Mouse (Mus musculus) heart, postnatal 36 days (tissue): ENCODE results near the gene Gm20850. TPM values are rescaled to one million over a fixed set of nuclear protein-coding genes. Genes with fewer than 3 reads are reported as not detected.
"Not testable (repeated sequence)": the region's sequence is repeated elsewhere in the genome, so short reads cannot be mapped to it uniquely, and the experiment has no call there.

Source experiments
- DNase-seq, 2 experiments: peaks; one replicate each; pipeline ENCODE4 v3.0.0; 2021 to 2022
- intact Hi-C: fragments of 180-260 bp; cut with DNase I; formaldehyde crosslinking; loops from one replicate; pipeline ENCODE4 v1.15.1; 2025
- total RNA-seq, 2 experiments: library from RNA; stranded (reverse); gene quantifications; 2 replicates each; pipeline ENCODE4 v1.2.3; 2021

Gene Gm20850
- total RNA-seq: not detected

DNA sequence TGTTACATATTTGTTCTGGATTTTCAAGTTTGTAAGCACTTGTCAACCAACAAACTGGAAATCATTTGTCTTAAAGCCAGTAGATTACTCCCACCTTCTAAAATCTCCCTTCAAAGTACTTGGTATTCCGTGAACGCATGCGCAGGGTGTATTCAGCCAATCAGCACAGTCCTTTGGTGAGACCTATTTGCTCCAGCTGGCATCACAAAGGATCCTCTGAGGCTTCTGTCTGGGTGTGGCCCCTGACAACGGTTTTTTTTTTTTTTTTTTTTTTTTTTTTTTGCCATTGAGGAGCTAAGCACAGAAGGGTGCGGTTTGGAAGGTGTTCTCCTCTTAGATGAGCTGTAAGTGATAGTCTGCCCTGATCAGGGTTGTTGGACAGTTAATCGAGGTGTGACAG, at the start of gene Gm20850:
TSS of gene Gm20850 (plus strand) at position 301 of the 400 bp plus-strand sequence.
- intact Hi-C loops, DNase-seq: not testable (repeated sequence)
